Mouse (Mus musculus) gastrocnemius, postnatal 25 days (tissue): ENCODE measurements around the gene Etv6. TPM values are rescaled to one million over a fixed set of nuclear protein-coding genes. Genes with fewer than 3 reads are reported as not detected.
A peak's percentile ranks its signal among the peaks of the same experiment; 100 is the strongest.

Source experiments
- DNase-seq: peaks from one replicate; pipeline ENCODE4 v3.0.0; 2022
- total RNA-seq, 2 experiments: library from RNA; stranded (reverse); gene quantifications; 1 replicate in 1 of 2; 2 replicates in 1 of 2; pipeline ENCODE4 v1.2.3; 2021

The Etv6 gene
- total RNA-seq, 2 experiments from 2014 or later = 7.5 to 9.4 TPM

- no peak for DNase-seq
These were observed 175.4 kb downstream of the Etv6 start for GRCm38 (mm10) chr6:134210675-134211457.

- peak; percentile 44 for DNase-seq
These were observed 175.9 kb downstream of the Etv6 start for GRCm38 (mm10) chr6:134211458-134211776.

GRCm38 (mm10) chr6:134217747-134218146 is 182.2 kb downstream of the Etv6 start:
- DNase-seq = no peak

- no peak for DNase-seq
These were observed 182.9 kb downstream of the Etv6 start for GRCm38 (mm10) chr6:134218441-134218840.

GRCm38 (mm10) chr6:134219358-134219757 is 183.9 kb downstream of the Etv6 start:
- DNase-seq = no peak

GRCm38 (mm10) chr6:134220209-134220777 is 184.8 kb downstream of the Etv6 start:
- no peak for DNase-seq

GRCm38 (mm10) chr6:134222248-134222929 is 186.9 kb downstream of the Etv6 start:
- no peak for DNase-seq

- no peak for DNase-seq
These were observed 190.1 kb downstream of the Etv6 start for GRCm38 (mm10) chr6:134225564-134225963.

- no peak for DNase-seq
These were observed 191.1 kb downstream of the Etv6 start for GRCm38 (mm10) chr6:134226349-134227169.

- DNase-seq = no peak
These were observed 200.8 kb downstream of the Etv6 start for GRCm38 (mm10) chr6:134236311-134236710.

GRCm38 (mm10) chr6:134238455-134238854 is 203.0 kb downstream of the Etv6 start:
- no peak for DNase-seq

GRCm38 (mm10) chr6:134240988-134241387 is 205.5 kb downstream of the Etv6 start:
- DNase-seq = no peak

GRCm38 (mm10) chr6:134243119-134243518 is 207.6 kb downstream of the Etv6 start:
- DNase-seq = peak; percentile 18

GRCm38 (mm10) chr6:134243546-134243945 is 208.0 kb downstream of the Etv6 start:
- no peak for DNase-seq

- DNase-seq = no peak
These were observed 208.6 kb downstream of the Etv6 start for GRCm38 (mm10) chr6:134244071-134244470.

GRCm38 (mm10) chr6:134246109-134246508 is 210.6 kb downstream of the Etv6 start:
- no peak for DNase-seq

GRCm38 (mm10) chr6:134247324-134247723 is 211.8 kb downstream of the Etv6 start:
- DNase-seq = no peak

- no peak for DNase-seq
These were observed 213.2 kb downstream of the Etv6 start for GRCm38 (mm10) chr6:134248720-134249119.

GRCm38 (mm10) chr6:134250764-134251163 is 215.3 kb downstream of the Etv6 start:
- DNase-seq = no peak

- no peak for DNase-seq
These were observed 215.9 kb downstream of the Etv6 start for GRCm38 (mm10) chr6:134251364-134251763.

- DNase-seq = no peak
These were observed 216.7 kb downstream of the Etv6 start for GRCm38 (mm10) chr6:134252081-134252755.

GRCm38 (mm10) chr6:134256369-134256768 is 220.9 kb downstream of the Etv6 start:
- DNase-seq = no peak
